Mouse (Mus musculus): ENCODE measurements around the gene Nos1ap.

DNA sequence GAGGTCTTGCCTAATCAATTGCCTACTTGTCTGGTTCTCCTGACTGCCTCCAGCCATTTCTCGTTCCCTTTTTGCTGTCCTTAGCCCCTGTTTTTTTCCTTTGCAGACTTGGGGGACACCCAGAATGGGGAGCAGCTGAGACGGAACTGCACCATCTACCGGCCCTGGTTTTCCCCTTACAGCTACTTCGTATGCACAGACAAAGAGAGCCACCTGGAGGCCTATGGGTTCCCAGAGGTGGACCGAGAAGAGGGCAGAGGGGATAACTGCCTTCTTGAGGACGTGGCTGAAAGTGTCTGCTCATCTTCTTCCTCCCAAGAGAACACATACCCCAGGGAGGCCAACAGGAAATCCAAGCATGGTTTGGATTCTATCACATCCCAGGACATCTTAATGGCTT is 278.2 kb downstream of the Nos1ap start:
- TF ChIP-seq GATA1 (IDR thresholded peaks at IDR 0.05; ENCODE audit: low read length) = no peak
- no peak for TF ChIP-seq TAL1 (IDR thresholded peaks at IDR 0.05; ENCODE audit: low read length)
